Mouse (Mus musculus): ENCODE results near the gene Agbl5.

DNA sequence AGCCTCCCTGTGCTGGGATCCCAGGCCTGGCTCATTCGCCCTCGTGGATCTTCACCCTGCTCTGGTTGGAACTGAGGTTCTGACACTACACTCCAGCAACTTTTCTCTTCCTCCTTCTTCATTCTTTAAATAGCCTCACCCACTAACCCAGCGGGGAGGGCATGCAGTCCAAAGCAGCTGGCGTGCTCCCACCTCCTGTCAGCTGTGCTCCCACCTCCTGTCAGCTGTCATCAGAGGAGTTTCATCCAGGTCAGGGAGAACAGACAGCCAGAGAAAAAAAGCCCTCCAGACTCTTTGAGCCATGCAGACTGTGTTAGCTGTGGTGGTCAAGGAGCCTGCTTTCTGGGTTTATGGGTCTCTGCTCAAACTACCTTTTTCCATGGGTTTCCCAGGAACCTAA is 42.9 kb downstream of the Agbl5 start:
- TF ChIP-seq CTCF (IDR thresholded peaks at IDR 0.05; ENCODE audit: borderline replicate concordance, extremely low read depth, insufficient read depth, insufficient read length) (no peak), POLR2A (IDR thresholded peaks at IDR 0.05; ENCODE audit: borderline replicate concordance, extremely low read depth, insufficient read depth, insufficient read length, poor library complexity, severe bottlenecking) (no peak)
